Mouse (Mus musculus) ES-CJ7 (cell line): ENCODE results near the gene Fdxr.

ENCODE experiments used
- DNase-seq: peaks from one replicate; pipeline ENCODE4 v3.0.0; 2011; ENCODE audit warnings: low read depth, low spot score

Fdxr gene

GRCm38 (mm10) chr11:115241402-115241801 lies 35.4 kb downstream of the Fdxr start:
- no peak for DNase-seq

DNA sequence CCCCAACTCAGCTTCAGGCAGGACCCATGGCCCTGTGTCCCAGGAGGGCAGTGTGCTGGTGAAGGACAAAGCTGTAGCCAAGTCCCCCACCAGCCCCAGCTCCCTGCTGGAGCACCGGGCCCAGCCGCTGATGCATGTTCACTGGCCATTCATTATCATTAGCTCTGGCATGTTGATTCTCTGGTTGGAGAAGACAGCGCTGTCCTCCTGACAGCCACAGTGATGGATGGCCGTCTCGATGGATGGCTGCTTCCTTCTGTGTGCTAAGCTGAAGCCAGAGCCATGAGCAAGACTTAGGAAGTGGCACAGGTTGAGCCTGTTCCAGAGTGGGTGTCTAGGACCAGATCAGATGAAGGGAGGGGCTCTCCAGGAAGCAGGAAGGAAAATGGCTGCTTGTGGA lies 40.3 kb downstream of the Fdxr start:
- DNase-seq, result no peak

- DNase-seq, result no peak
Observed at GRCm38 (mm10) chr11:115234320-115235044, 42.4 kb downstream of the Fdxr start.

GRCm38 (mm10) chr11:115233526-115234290 lies 43.1 kb downstream of the Fdxr start:
- DNase-seq, result no peak

GRCm38 (mm10) chr11:115232889-115233288 lies 44.0 kb downstream of the Fdxr start:
- no peak for DNase-seq

GRCm38 (mm10) chr11:115231924-115232323 lies 44.9 kb downstream of the Fdxr start:
- DNase-seq, result no peak

GRCm38 (mm10) chr11:115231168-115231915 lies 45.5 kb downstream of the Fdxr start:
- DNase-seq, result no peak

DNA sequence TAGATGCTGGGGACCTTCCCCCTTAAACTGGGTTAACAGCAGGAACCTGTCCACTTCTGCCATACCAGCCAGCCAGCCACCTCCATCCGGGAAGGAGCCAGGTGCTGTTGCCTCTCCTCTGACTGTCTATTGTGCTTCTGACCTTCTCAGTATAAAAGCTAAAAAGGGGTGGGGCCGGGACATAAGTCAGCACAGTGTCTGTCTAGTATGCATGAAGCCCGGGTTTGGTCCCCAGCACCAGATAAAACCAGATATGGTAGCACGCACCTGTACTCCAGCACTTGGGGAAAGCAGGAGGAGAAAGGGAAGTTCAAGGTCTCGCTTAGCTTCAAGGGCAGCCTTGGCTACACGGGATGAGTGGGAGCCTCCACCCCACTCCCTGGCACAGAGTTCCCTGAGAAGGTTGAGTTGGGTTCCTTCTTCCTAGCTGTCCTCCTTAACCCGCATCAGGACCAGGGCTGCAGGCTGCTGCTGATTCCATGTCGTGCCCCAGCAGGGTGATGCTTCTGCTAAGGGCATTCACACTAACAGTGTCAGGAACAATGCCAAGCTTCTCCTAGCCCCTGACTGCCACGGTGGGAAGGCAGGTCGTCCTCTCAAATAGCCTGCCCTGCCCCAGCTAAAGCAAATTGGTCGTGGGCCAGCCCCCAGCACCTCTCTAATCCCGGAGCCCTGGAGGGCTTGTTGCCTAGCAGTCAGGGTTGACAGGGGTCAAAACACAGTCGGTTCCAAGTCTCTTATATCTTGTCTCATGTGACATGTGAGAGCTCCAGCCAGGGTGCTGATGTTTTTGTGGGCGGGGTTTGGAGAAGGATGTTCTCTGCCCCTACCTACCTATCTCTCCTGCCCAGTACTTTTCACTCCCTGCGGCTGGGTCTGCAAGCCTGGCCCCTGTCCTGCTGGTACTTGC lies 47.6 kb downstream of the Fdxr start:
- peak; percentile 90 for DNase-seq

- no peak for DNase-seq
Observed at GRCm38 (mm10) chr11:115228430-115228829, 48.4 kb downstream of the Fdxr start.

DNA sequence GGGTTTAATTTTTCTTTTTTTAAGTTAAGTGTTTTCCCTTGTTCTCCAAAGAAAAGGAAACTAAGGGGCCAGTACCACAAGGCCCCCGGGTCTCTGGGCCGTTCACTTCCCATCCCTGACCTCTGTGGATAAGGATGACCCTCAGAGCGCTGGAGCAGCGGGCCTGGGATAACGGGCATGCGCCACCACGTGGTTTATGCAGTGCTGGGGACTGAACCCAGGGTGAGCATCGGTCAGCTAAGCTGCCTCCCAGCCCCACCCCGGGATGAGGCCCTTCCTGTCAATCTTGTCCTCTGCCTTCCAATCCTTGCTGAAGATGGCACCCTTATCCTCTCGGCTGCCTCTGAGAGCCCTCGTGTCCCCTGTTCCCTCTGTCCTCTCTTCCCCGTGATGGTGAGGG lies 49.2 kb downstream of the Fdxr start:
- DNase-seq, result no peak

- peak; percentile 59 for DNase-seq
Observed at GRCm38 (mm10) chr11:115226811-115227491, 49.9 kb downstream of the Fdxr start.

- no peak for DNase-seq
Observed at GRCm38 (mm10) chr11:115225301-115225700, 51.5 kb downstream of the Fdxr start.

DNA sequence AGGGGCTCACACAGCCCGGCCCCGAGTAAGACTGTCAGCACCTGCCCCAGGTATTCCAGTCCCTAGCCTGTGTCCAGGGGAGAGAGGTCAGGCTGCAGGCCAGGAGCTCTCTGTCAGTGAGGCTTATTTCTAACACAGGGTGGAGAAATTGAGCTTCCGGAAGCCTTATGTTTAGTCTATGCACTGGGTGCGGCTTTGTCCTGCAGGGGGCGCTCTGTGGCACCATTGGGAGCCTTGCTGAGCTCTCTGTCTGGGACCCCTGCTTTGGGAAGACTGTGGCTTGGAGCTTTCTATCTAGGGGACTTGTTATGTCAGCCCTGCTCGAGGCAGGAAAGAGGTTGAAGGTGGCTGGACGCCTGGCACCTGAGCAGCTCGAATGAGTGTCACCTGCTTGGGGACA lies 52.0 kb downstream of the Fdxr start:
- peak; percentile 67 for DNase-seq

DNA sequence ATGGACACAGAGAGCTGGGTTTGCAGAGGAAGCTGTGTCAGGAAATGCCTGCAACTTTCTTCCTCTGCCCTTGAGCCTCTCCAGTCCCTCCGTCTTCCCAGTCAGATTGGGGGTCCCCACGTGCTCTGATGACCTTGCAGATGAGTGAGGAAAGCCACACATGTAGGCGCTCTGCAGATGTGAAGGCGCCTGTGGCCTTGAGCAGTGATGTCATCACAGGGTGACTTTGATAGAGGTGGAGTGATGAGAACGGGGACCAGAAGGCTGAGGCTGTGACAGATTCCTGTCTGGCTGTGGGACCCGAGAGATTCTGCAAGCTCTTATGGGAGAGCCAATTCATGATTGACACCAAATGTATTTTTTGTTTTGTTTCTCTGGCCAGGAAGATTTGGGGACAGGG lies 53.0 kb downstream of the Fdxr start:
- DNase-seq, result no peak

- no peak for DNase-seq
Observed at GRCm38 (mm10) chr11:115223451-115223850, 53.4 kb downstream of the Fdxr start.

DNA sequence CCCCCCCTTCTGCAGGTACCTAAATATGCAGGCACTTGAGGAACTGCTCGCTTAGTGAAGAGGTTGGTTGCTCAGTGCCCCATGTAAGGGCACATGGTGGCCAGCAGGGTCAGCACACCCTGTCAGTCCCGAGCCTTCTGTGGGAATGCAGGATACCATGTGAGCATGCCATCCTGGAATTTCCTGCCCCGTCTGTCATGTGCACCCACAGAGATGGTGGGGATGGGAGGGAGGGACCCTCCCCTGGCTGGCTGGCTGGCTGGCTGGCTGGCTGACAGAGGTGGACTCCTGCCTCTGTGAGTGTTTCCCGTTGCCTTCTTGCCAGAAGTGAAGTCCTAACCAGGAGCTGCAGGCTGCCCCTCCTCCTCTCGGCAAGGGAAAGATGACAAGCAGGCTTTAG lies 54.3 kb downstream of the Fdxr start:
- no peak for DNase-seq

GRCm38 (mm10) chr11:115222077-115222476 lies 54.8 kb downstream of the Fdxr start:
- DNase-seq, result no peak

GRCm38 (mm10) chr11:115219685-115220084 lies 57.2 kb downstream of the Fdxr start:
- DNase-seq, result no peak

GRCm38 (mm10) chr11:115219263-115219662 lies 57.6 kb downstream of the Fdxr start:
- peak; percentile 44 for DNase-seq
